Mouse (Mus musculus): ENCODE data around the gene Kcnk15. TPM values are rescaled to one million over a fixed set of nuclear protein-coding genes. Genes with fewer than 3 reads are reported as not detected.

The Kcnk15 gene
- polyA plus RNA-seq, 1 experiment from 2014 or later = not detected

DNA sequence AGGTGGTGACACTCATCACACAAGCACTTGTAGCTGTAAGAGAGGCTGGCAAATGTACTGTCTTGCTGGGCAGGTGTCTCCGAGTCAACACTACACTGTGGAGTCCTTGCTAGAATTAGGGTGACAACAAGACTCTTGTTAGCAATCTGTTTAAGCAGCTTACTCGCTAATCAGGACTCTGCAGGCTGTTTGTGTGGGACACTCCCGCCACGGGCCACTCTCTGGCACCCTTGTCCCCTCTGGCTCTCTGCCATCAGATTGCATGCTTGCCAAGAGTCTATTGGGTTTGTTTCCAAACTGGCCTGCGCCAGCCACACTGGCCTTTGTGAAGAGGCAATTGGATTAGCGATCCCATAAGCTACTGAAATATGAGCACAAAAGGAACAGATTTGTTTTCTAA lies 13.9 kb upstream of the Kcnk15 start:
- no peak overlapping the region for H3K27ac ChIP-seq
- peaks cover 3% of the 10 kb centered on the region; the same call in 1 of the 2 replicates for H3K27me3 ChIP-seq (ENCODE audit: insufficient read depth, poor library complexity, severe bottlenecking)
- no peak for DNase-seq (ENCODE audit: low spot score)
- 58% methylated on average over 6 of the region's 6 CpGs for WGBS
- no peaks in the 10 kb centered on the region for H3K4me1 ChIP-seq
- H3K4me3 ChIP-seq = no peak overlapping the region
- H3K9me3 ChIP-seq = no peaks in the 10 kb centered on the region
- no peaks in the 10 kb centered on the region for H3K36me3 ChIP-seq

GRCm38 (mm10) chr2:163842043-163842442 lies 11.4 kb upstream of the Kcnk15 start:
- no peak for DNase-seq (ENCODE audit: low spot score)
- no peak overlapping the region for H3K27ac ChIP-seq
- H3K4me1 ChIP-seq = no peaks in the 10 kb centered on the region
- H3K4me3 ChIP-seq = no peak overlapping the region
- H3K36me3 ChIP-seq = no peaks in the 10 kb centered on the region
- WGBS = 63% methylated on average over 4 of the region's 4 CpGs
- H3K27me3 ChIP-seq (ENCODE audit: insufficient read depth, poor library complexity, severe bottlenecking) = peaks cover 3% of the 10 kb centered on the region; the same call in 1 of the 2 replicates
- H3K9me3 ChIP-seq = no peaks in the 10 kb centered on the region

DNA sequence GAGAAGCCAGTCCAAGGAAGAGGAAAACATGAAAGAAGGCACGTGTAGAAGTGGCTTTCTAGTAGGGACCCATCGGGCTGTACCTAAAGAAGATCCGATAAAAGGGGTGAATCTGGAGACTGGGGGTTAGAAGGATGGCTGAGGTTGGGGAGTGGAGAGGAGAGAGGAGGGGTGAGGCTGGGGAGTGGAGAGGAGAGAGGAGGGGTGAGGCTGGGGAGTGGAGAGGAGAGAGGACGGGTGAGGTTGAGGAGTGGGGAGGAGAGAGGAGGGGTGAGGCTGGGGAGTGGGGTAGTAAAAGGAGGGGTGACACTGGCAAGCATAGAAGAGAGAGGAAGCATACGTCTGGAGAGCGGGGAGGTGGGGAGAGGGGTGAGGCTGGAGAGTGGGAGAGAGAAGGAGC lies 3.8 kb downstream of the Kcnk15 start:
- Histone ChIP-seq H3K27me3 (ENCODE audit: insufficient read depth, poor library complexity, severe bottlenecking) (peaks cover 100% of the 10 kb centered on the region), H3K9me3 (no peaks in the 10 kb centered on the region), H3K4me3 (no peak overlapping the region), H3K27ac (no peak overlapping the region), H3K4me1 (peaks cover 16% of the 10 kb centered on the region), H3K36me3 (no peaks in the 10 kb centered on the region)
- no peak for DNase-seq (ENCODE audit: low spot score)
- WGBS = 78% methylated on average over 6 of the region's 6 CpGs

DNA sequence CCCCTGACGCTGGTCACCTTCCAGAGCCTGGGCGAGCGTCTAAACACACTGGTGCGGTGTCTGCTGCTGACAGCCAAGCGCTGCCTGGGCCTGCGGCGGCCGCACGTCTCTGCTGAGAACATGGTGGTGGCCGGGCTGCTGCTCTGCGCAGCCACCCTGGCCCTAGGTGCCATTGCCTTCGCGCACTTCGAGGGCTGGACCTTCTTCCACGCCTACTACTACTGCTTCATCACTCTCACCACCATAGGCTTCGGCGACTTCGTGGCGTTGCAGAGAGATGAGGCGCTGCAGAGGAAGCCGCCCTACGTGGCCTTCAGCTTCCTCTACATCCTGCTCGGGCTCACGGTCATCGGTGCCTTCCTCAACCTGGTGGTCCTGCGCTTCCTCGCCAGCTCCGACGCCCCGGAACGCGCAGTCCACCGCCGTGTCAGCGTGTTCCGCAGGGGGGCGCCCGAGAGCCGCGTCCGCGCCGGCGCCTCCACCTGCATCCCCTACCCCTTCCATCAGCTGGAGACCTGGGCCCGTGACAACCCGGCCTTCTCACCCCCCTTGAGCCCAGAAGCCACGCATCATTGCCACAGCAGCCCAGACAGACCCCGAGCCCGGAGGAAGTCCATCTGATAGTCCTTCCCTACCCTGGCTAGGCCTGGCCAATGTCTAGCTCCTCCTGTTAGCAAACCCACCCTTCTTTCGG lies 5.0 kb downstream of the Kcnk15 start:
- DNase-seq (ENCODE audit: low spot score) = no peak
- WGBS = 14% methylated on average over 50 of the region's 50 CpGs
- peaks cover 96% of the 10 kb centered on the region for H3K27me3 ChIP-seq (ENCODE audit: insufficient read depth, poor library complexity, severe bottlenecking)
- peak overlapping the region; percentile 34 for H3K4me3 ChIP-seq
- H3K9me3 ChIP-seq = no peaks in the 10 kb centered on the region
- H3K36me3 ChIP-seq = no peaks in the 10 kb centered on the region
- peaks cover 15% of the 10 kb centered on the region for H3K4me1 ChIP-seq
- no peak overlapping the region for H3K27ac ChIP-seq

DNA sequence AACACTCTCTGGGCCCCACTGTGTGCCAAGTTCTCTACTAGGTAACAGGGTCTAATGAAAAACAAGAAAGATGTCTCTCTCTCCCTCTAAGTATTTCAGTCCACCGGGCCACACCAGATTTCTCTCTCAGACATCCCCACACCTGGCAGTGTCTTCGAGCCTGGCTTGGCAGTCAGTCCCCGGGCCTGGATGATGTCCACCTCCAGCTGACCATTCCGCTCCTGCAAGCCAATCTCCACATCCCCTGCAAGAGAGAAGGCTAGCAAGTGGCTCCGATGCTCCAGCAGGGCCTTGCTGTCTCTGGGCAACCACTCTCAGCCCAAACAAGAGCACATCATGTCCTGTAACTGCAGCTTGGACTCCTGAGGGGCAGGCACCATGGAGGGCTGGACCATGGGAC lies 11.9 kb downstream of the Kcnk15 start:
- Histone ChIP-seq H3K9me3 (no peaks in the 10 kb centered on the region), H3K36me3 (no peaks in the 10 kb centered on the region), H3K4me3 (no peak overlapping the region), H3K4me1 (peaks cover 2% of the 10 kb centered on the region; the same call in 1 of the 2 replicates), H3K27me3 (ENCODE audit: insufficient read depth, poor library complexity, severe bottlenecking) (peaks cover 57% of the 10 kb centered on the region), H3K27ac (no peak overlapping the region)
- 91% methylated on average over 5 of the region's 5 CpGs for WGBS
- no peak for DNase-seq (ENCODE audit: low spot score)

GRCm38 (mm10) chr2:163866061-163866460 lies 12.6 kb downstream of the Kcnk15 start:
- H3K36me3 ChIP-seq = no peaks in the 10 kb centered on the region
- WGBS = 80% methylated on average over 9 of the region's 9 CpGs
- H3K4me1 ChIP-seq = peaks cover 2% of the 10 kb centered on the region; the same call in 1 of the 2 replicates
- peaks cover 54% of the 10 kb centered on the region for H3K27me3 ChIP-seq (ENCODE audit: insufficient read depth, poor library complexity, severe bottlenecking)
- DNase-seq (ENCODE audit: low spot score) = no peak
- H3K4me3 ChIP-seq = no peak overlapping the region
- no peak overlapping the region for H3K27ac ChIP-seq
- no peaks in the 10 kb centered on the region for H3K9me3 ChIP-seq

DNA sequence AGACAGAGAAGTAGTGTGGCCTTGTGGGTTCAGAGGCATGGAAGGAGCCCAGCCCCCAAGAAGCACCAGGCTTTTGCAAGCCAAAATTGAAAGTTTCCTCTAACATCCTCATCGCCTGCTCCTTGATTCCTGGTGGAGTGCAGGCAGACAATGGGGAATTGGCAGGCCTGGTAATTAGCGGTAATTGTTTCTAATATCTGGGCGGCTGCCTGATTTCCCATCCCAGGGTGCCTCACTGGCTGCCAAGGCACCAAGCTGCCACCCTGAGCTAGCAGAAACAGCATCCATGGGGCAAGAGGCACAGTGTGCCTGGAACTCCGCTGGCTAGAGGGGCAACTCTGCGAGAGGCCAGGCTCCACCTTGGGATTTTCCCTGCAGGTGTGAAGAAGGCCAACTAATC lies 16.3 kb downstream of the Kcnk15 start:
- no peak overlapping the region for H3K27ac ChIP-seq
- no peak overlapping the region for H3K4me3 ChIP-seq
- peaks cover 36% of the 10 kb centered on the region for H3K27me3 ChIP-seq (ENCODE audit: insufficient read depth, poor library complexity, severe bottlenecking)
- WGBS = 62% methylated on average over 5 of the region's 5 CpGs
- peaks cover 2% of the 10 kb centered on the region; the same call in 1 of the 2 replicates for H3K4me1 ChIP-seq
- H3K36me3 ChIP-seq = no peaks in the 10 kb centered on the region
- H3K9me3 ChIP-seq = no peaks in the 10 kb centered on the region
- no peak for DNase-seq (ENCODE audit: low spot score)

- Histone ChIP-seq H3K27me3 (ENCODE audit: insufficient read depth, poor library complexity, severe bottlenecking) (peaks cover 27% of the 10 kb centered on the region; the same call in 1 of the 2 replicates), H3K36me3 (no peaks in the 10 kb centered on the region), H3K4me1 (peaks cover 16% of the 10 kb centered on the region), H3K4me3 (no peak overlapping the region), H3K9me3 (no peaks in the 10 kb centered on the region), H3K27ac (no peak overlapping the region)
- no peak for DNase-seq (ENCODE audit: low spot score)
- 73% methylated on average over 4 of the region's 4 CpGs for WGBS
These were observed 17.8 kb downstream of the Kcnk15 start for GRCm38 (mm10) chr2:163871266-163871665.

DNA sequence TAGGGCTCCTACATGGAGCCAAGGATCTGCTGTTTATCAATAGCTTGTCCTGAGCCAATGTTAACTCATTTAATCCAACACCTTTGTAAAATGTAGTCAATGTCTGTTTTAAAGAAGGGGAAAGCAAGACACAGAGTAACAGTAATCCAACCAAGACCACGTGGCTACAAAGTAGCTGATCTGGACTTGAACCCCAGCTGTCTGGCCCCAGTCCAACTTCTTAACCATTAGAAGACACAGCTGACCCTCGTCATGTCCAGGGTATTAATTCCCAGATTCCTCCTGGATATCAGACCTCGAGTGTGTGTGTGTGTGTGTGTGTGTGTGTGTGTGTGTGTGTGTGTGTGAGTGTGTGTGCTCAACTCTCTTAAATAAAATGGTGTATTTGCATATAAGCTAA lies 18.5 kb downstream of the Kcnk15 start:
- Histone ChIP-seq H3K9me3 (no peaks in the 10 kb centered on the region), H3K27me3 (ENCODE audit: insufficient read depth, poor library complexity, severe bottlenecking) (peaks cover 27% of the 10 kb centered on the region; the same call in 1 of the 2 replicates), H3K27ac (no peak overlapping the region), H3K36me3 (no peaks in the 10 kb centered on the region), H3K4me1 (peaks cover 18% of the 10 kb centered on the region), H3K4me3 (no peak overlapping the region)
- DNase-seq (ENCODE audit: low spot score) = no peak
- 64% methylated on average over 3 of the region's 3 CpGs for WGBS

- no peak overlapping the region for H3K27ac ChIP-seq
- no peak for DNase-seq (ENCODE audit: low spot score)
- WGBS = 56% methylated on average over 5 of the region's 5 CpGs
- H3K4me3 ChIP-seq = no peak overlapping the region
- H3K4me1 ChIP-seq = peaks cover 18% of the 10 kb centered on the region
- peaks cover 29% of the 10 kb centered on the region; the same call in 1 of the 2 replicates for H3K27me3 ChIP-seq (ENCODE audit: insufficient read depth, poor library complexity, severe bottlenecking)
- H3K9me3 ChIP-seq = no peaks in the 10 kb centered on the region
- H3K36me3 ChIP-seq = no peaks in the 10 kb centered on the region
These were observed 21.4 kb downstream of the Kcnk15 start for GRCm38 (mm10) chr2:163874877-163875276.

- no peaks in the 10 kb centered on the region for H3K9me3 ChIP-seq
- H3K4me3 ChIP-seq = no peak overlapping the region
- H3K4me1 ChIP-seq = peaks cover 18% of the 10 kb centered on the region
- no peaks in the 10 kb centered on the region for H3K36me3 ChIP-seq
- DNase-seq (ENCODE audit: low spot score) = no peak
- no peak overlapping the region for H3K27ac ChIP-seq
- WGBS = 72% methylated on average over 7 of the region's 7 CpGs
- peaks cover 24% of the 10 kb centered on the region; the same call in 1 of the 2 replicates for H3K27me3 ChIP-seq (ENCODE audit: insufficient read depth, poor library complexity, severe bottlenecking)
These were observed 22.0 kb downstream of the Kcnk15 start for GRCm38 (mm10) chr2:163875484-163875883.

DNA sequence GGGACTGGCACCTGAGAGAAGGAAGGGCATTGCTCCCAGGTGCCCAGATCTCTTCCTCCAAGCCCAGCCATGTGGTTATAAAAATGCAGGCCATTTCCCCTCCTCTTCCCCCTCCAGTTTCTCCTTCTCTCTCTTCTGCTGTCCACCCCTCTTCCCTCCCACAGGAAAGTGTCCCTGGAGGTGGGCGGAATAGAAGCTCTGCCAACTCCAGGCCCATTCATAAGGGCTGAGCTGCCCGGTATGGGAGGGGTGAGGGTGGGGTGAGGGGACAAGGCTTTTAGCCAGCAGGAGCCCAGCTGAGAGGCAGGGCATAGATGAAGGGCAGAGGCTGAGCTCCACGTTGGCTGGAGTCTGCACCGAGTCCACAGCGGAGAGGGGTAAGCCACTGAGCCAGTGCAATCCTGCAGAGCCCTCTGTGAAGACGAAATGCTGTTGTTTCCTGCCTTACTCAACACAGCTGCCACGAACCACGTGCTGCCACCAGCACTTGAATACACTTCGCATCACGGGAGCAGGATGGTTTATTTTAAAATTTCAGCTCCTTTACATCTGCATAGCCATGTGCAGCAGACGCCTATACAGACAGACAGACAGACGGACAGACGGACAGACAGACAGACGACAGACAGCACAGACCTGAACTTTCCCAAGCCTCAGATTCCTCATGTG lies 23.5 kb downstream of the Kcnk15 start:
- Histone ChIP-seq H3K27me3 (ENCODE audit: insufficient read depth, poor library complexity, severe bottlenecking) (peaks cover 33% of the 10 kb centered on the region), H3K9me3 (no peaks in the 10 kb centered on the region), H3K27ac (no peak overlapping the region), H3K4me1 (peaks cover 18% of the 10 kb centered on the region), H3K4me3 (no peak overlapping the region), H3K36me3 (no peaks in the 10 kb centered on the region)
- WGBS = 72% methylated on average over 14 of the region's 14 CpGs
- no peak for DNase-seq (ENCODE audit: low spot score)

DNA sequence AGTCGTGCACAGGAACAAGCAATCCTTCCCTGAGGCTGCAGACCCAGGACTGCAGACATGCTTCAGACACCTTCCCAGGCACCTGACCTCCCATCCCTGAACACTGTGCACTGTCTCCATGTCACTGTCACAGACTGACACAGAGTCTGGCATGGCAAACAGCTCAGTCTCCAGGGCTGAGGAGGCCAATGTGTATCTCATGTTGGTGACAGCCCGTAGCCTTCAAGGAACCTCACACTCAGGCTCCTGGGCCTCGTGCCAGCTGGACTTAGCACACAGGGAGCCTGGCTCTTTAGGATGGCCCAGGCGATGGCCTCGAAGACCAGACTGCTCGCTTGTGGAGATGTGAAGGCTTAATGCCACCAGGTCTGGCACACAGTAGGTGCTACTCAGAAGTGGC lies 27.4 kb downstream of the Kcnk15 start:
- H3K4me1 ChIP-seq = peaks cover 4% of the 10 kb centered on the region; the same call in 1 of the 2 replicates
- no peaks in the 10 kb centered on the region for H3K36me3 ChIP-seq
- no peak overlapping the region for H3K4me3 ChIP-seq
- H3K9me3 ChIP-seq = no peaks in the 10 kb centered on the region
- H3K27ac ChIP-seq = no peak overlapping the region
- H3K27me3 ChIP-seq (ENCODE audit: insufficient read depth, poor library complexity, severe bottlenecking) = peaks cover 30% of the 10 kb centered on the region
- WGBS = 83% methylated on average over 6 of the region's 6 CpGs
- no peak for DNase-seq (ENCODE audit: low spot score)

Measured in heart, embryonic 10.5 days (tissue).